Mouse (Mus musculus) right cerebral cortex, postnatal 14 days (tissue): ENCODE measurements around the gene Cnnm1.

Source experiments
- DNase-seq: peaks from one replicate; pipeline ENCODE4 v3.0.0; 2022

Gene Cnnm1

DNA sequence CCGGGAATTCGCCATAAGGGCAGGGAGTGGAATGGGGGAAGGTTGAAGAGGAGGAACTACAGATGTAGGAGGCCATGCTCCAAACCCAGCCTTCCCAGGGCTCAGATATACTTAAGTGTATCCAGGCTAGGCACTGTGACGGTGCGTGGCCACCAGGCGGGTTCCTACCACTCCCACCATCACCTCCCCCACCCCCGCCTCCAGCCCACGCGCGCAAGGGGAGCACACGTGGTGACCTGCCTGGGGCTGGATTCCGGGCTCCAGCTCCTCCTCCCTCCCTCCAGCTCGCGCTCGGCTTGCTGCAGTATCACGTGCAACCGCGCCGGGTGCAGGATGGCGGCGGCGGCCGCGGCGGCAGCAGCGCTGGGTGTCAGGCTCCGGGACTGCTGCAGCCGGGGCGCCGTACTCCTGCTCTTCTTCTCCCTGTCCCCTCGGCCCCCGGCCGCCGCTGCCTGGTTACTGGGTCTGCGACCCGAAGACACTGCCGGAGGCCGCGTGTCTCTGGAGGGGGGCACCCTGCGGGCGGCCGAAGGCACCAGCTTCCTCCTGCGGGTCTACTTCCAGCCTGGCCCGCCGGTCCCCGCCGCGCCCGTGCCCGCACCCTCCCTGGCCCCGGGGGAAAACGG, at the start of gene Cnnm1:
Gene Cnnm1 (plus strand): TSS at position 325 of the 626 bp plus-strand sequence.
- DNase-seq = peak; percentile 77

DNA sequence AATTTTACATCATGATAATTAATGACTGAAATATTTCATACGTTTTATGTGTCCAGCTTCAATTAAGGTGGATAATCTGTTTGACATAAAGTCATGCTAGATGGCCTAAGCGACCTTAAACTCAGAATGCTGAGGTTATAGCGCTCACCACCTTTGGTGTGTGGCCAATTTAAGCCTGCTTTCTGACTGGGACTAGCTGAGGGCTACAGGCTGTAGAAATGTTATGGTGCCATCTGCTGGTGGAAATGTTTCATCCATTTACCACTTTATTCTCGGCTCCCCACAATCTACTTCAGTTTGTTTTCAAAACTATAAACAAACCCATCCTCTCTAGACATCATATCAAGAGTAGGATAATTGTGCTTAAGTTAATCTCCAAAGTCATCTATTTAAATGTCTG, 43.9 kb upstream of the Cnnm1 start:
- DNase-seq = peak; percentile 35

- DNase-seq = no peak
These were observed 33.1 kb upstream of the Cnnm1 start for GRCm38 (mm10) chr19:43407181-43407580.

DNA sequence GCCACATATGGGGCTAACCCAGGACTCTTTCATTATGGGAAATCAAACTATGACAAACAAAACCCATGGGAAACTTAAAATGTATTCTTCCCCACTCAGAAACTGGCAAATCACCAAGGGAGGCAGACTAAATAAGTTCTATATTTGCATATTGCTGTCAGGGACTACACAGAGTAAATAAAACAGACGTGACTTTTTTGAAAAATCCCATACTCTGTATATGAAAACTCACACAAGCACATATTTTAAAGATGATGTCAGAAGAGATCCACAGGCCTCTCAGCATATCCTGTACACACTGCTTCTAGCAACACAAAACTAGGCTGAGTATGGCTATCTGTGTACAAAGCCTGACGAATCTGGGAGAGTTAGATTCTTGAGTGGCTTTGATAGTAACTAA, 24.7 kb upstream of the Cnnm1 start:
- no peak for DNase-seq

GRCm38 (mm10) chr19:43420506-43420905, 19.7 kb upstream of the Cnnm1 start:
- no peak for DNase-seq

DNA sequence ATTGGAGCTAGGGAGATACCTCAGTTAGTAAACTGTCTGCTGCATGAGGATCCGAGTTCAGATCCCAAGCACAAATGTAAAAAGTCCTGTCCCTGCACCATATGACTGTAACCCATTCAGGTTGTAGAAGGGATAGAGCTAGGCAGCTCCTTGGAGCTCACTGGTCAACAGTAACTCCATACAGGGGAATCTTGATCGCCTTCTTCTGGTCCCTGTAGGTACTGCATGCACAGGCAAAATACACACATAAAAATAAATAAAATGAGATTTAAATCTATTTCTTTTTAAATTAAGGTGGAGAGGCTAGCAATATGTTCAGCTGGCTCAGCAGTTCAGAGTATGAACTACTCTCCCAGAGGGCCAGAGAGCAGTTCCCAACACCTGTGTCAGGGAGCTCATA, 16.2 kb upstream of the Cnnm1 start:
- no peak for DNase-seq

- DNase-seq = no peak
These were observed 12.6 kb upstream of the Cnnm1 start for GRCm38 (mm10) chr19:43427446-43428224.

DNA sequence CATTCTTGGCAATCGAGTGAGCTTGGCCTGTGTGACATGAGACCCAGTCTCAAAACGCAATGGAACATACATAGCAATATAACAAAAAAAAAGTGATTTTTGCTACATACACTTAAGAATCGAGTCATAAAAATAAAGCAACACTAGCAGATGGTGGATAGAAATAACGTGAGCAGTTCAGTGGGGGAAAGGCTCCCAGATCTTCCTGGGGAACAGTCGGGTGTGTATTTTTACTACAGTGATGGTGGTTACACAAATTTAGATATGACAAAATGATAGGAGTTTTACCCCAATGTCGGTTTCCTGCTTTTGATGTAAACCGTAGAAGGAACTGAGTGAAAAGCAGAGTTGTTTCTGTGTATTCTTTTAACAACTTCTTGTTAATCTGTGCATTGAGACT, 990 bp upstream of the Cnnm1 start:
- no peak for DNase-seq

- peak; percentile 57 for DNase-seq
These were observed 778 bp downstream of the Cnnm1 start for GRCm38 (mm10) chr19:43440768-43441660.

- no peak for DNase-seq
These were observed 1.4 kb downstream of the Cnnm1 start for GRCm38 (mm10) chr19:43441661-43441990.

GRCm38 (mm10) chr19:43442269-43442668, 2.0 kb downstream of the Cnnm1 start:
- DNase-seq = no peak

DNA sequence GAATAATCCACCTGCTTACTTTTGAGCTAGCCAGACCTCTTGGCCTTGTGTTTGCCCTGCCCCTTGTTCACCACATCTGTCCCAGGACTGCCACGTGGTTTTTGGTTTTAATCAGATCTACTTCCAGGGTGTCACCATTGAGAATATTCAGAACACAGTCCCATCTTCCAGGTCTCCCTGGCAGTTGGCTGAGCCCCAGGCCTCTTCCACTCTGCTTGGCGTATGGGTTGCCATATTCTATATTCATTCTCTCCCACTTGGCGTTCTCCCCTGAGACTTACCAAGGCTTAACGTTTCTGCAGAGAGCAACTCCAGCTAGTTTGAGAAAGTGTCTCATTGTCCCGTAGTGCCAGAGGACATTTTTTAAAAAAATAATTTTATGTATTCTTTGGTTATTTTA, 2.7 kb downstream of the Cnnm1 start:
- DNase-seq = no peak

- DNase-seq = no peak
These were observed 4.5 kb downstream of the Cnnm1 start for GRCm38 (mm10) chr19:43444636-43445205.

DNA sequence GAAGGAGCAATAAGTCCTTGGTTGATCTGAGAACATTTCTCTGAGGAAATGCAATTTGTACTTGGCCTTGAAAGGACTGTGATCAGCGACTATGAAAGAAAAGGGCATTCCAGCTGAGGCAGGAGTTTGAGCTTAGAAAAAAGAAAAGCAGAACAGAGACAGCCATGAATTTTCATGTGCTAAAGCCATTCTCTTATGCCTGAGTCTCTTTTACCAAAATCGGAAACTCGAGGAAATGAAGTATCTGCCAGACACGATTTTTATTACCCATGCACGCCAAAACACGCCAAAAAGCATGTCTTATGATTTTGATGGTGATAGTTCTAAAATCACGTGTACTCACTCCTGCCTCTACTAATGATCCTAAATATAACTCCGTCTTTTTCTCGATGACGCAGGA, 11.3 kb downstream of the Cnnm1 start:
- no peak for DNase-seq

DNA sequence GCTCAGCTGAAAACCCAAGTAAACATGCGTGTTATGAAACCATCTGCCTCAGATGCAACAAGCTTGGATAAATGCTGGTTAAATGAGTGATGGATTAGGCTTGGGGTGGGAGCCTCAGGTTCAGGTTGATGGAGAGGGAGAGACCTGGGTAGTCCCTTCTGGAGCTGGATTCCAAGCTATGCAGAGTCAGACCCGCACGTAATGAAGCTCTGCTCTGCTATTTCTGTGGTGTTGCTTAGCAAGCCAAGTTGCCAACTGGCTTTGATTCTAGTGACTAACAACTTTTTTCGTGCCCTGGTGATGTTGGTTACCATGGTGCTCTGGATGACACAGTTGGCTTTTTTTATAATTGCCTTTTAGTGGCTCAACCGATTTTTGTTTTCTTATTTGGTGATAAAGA, 11.9 kb downstream of the Cnnm1 start:
- no peak for DNase-seq

DNA sequence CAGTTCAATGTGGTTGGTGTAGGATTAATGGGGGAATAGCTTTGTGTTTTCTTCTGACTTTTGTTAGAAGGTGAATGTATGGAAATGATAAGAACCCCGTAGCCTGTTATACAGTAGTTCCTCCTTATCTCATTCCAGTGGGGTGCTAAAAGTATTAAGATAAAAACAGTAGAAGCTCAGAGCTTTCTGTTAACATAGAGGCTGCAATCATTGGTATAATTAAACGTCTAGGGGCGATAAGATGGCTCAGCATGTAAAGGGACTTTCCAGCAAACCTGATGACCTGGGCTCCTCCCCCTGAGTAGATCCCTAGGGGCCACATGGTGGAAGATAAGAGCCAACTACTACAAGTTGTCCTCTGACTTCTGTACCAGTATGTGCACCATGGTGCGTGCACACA, 12.8 kb downstream of the Cnnm1 start:
- DNase-seq = no peak

GRCm38 (mm10) chr19:43459948-43460347, 19.7 kb downstream of the Cnnm1 start:
- DNase-seq = no peak

DNA sequence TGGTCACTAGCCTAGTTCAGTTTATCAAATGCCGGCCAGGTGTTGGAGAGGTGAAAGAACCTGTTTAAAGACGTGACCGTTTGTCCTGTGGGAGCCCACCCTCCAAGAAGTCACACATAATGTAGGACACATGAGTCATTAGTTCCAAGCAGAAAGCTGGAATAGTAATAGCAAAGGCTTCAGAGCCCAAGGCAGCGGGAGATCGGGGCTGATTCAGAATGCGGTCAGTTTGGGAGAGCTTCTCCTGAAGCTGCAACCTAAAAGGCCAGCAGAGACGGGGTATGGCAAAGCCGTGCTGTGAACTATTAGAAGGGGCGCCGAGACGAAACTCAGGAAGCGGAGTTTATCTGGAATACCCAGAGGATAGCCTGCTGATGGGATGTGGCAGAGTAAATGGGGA, 20.2 kb downstream of the Cnnm1 start:
- DNase-seq = no peak

DNA sequence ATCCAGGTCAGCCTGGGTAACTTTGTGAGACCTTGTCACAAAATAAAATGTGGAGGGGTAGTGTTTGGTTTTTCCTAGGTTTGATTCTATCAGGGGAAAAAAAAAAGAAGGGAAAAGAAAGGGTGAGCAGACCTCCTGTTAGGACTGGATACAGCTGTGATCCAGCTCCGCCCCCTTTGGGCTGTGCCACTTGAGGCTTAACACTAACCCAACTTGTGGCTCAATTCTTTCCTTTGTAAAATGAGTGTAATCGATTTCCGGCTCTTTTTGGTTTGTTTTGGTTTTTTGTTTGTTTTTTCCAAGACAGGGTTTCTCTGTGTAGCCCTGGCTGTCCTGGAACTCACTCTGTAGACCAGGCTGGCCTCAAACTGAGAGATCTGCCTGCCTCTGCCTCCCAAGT, 21.9 kb downstream of the Cnnm1 start:
- no peak for DNase-seq

DNA sequence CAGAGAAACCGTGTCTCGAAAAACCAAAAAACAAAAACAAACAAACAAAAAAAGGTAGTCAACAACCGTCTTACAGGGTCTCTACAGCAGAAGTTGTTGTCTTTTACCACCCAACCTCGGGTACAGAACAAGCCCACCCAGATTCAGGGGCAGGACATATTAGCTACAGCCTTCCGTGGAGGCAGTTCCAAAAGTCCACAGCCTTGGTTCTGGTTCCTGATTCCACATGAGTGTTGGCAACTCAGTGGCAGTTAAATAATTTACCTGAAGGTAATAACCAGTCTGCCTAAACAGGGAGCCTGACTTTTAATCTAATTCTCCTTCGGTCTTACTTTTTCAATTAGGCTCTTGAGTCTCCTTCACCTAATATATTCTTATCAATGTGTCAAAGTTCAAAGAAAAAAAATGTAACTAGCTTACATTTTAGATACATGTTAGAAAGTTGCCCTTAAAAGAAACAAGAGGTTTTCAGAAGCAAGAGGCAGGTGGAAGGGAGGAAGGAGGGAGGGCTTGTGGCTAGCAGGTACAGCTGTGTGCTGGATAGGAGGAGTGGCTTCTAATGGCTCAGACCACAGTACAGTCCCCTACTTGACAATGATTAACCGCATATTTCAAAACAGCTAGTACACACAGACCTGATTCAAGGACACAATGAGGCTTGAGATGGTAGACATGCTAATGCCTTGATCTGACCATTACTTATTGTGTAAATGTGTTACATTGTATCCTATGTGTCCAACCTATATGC, 23.5 kb downstream of the Cnnm1 start:
- no peak for DNase-seq

DNA sequence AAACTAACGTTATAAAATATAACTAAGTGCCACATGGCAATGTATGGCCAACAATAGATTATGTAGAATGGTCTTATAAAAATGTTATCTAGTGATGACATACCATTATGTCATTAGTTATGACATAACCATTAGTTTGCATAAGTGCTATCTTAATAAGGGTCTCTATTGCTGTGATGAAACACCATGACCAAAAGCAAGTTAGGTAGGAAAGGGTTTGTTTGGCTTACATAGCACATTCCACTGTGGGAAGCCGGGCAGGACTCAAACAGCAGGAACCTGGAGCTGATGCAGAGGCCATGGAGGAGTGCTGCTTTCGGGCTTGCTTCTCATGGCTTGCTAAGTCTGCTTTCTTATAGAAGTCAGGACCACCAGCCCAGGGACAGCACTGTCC, 24.1 kb downstream of the Cnnm1 start:
- DNase-seq = no peak

- no peak for DNase-seq
These were observed 24.8 kb downstream of the Cnnm1 start for GRCm38 (mm10) chr19:43465076-43465475.
